Mouse (Mus musculus) left cerebral cortex, postnatal 36 days (tissue): Measurements from ENCODE around the gene Rp9. TPM values are rescaled to one million over a fixed set of nuclear protein-coding genes. Genes with fewer than 3 reads are reported as not detected.
"Not testable (repeated sequence)": the region's sequence is repeated elsewhere in the genome, so short reads cannot be mapped to it uniquely, and the experiment has no call there.

Experiments
- DNase-seq, 2 experiments: peaks; one replicate each; pipeline ENCODE4 v3.0.0; 2021 to 2022; ENCODE audit warnings: low spot score in 2 of 2, mixed read lengths in 1 of 2
- intact Hi-C: fragments of 180-260 bp; cut with DNase I; formaldehyde crosslinking; loops from one replicate; pipeline ENCODE4 v1.15.1; 2025
- total RNA-seq, 2 experiments: library from RNA; stranded (reverse); gene quantifications; 2 replicates each; pipeline ENCODE4 v1.2.3; 2021

Gene Rp9
- total RNA-seq, 2 experiments from 2014 or later: 43.4 to 43.5 TPM

GRCm38 (mm10) chr9:22467371-22468169 lies 2.0 kb downstream of the Rp9 start:
- peak; percentile 52 to 61 for DNase-seq
- intact Hi-C loops: no loop called here

- no peak for DNase-seq
- intact Hi-C loops: no loop called here
Observed at GRCm38 (mm10) chr9:22466212-22466611, 3.3 kb downstream of the Rp9 start.

- intact Hi-C loops: no loop called here
- no peak for DNase-seq
Observed at GRCm38 (mm10) chr9:22461946-22462345, 7.6 kb downstream of the Rp9 start.

- intact Hi-C loops: no loop called here
- no peak for DNase-seq
Observed at GRCm38 (mm10) chr9:22457142-22457835, 12.3 kb downstream of the Rp9 start.

- intact Hi-C loops: no loop called here
- no peak for DNase-seq
Observed at GRCm38 (mm10) chr9:22455041-22455440, 14.5 kb downstream of the Rp9 start.

- DNase-seq, intact Hi-C loops: not testable (repeated sequence)
Observed at GRCm38 (mm10) chr9:22453990-22454389, 15.6 kb downstream of the Rp9 start, which contains the start of gene Gm17545. Gm17545 (plus strand) TSS chr9:22454290.

GRCm38 (mm10) chr9:22453501-22453924 lies 16.0 kb downstream of the Rp9 start:
- no peak for DNase-seq
- intact Hi-C loops: no loop called here

- DNase-seq: peak in 1 of 2 experiments; percentile 10
- intact Hi-C loops: no loop called here
Observed at GRCm38 (mm10) chr9:22452697-22453096, 16.8 kb downstream of the Rp9 start.

GRCm38 (mm10) chr9:22449209-22449608 lies 20.3 kb downstream of the Rp9 start:
- intact Hi-C loops: no loop called here
- DNase-seq: no peak

- DNase-seq: no peak
- intact Hi-C loops: no loop called here
Observed at GRCm38 (mm10) chr9:22448420-22448819, 21.1 kb downstream of the Rp9 start.

- DNase-seq: no peak
- intact Hi-C loops: no loop called here
Observed at GRCm38 (mm10) chr9:22447213-22447612, 22.3 kb downstream of the Rp9 start.

GRCm38 (mm10) chr9:22445123-22445522 lies 24.4 kb downstream of the Rp9 start:
- intact Hi-C loops: no loop called here
- DNase-seq: no peak

GRCm38 (mm10) chr9:22443157-22443556 lies 26.4 kb downstream of the Rp9 start:
- DNase-seq: no peak
- intact Hi-C loops: no loop called here

GRCm38 (mm10) chr9:22438826-22439225 lies 30.7 kb downstream of the Rp9 start:
- intact Hi-C loops: no loop called here
- DNase-seq: no peak

- DNase-seq: no peak
- intact Hi-C loops: no loop called here
Observed at GRCm38 (mm10) chr9:22434101-22434500, 35.4 kb downstream of the Rp9 start.

GRCm38 (mm10) chr9:22433221-22433620 lies 36.3 kb downstream of the Rp9 start:
- intact Hi-C loops: no loop called here
- DNase-seq: no peak

GRCm38 (mm10) chr9:22430315-22430840 lies 39.2 kb downstream of the Rp9 start:
- intact Hi-C loops: no loop called here
- DNase-seq: no peak

GRCm38 (mm10) chr9:22429533-22430241 lies 39.9 kb downstream of the Rp9 start:
- intact Hi-C loops: no loop called here
- DNase-seq: no peak

GRCm38 (mm10) chr9:22428666-22429410 lies 40.7 kb downstream of the Rp9 start:
- no peak for DNase-seq
- intact Hi-C loops: no loop called here
